Mouse (Mus musculus) B cell, adult 2 months (primary cell): Measurements from ENCODE around the gene Trit1.

ENCODE experiments used
- DNase-seq, 2 experiments: peaks; one replicate each; pipeline ENCODE4 v3.0.0; 2022

Trit1 gene

DNA sequence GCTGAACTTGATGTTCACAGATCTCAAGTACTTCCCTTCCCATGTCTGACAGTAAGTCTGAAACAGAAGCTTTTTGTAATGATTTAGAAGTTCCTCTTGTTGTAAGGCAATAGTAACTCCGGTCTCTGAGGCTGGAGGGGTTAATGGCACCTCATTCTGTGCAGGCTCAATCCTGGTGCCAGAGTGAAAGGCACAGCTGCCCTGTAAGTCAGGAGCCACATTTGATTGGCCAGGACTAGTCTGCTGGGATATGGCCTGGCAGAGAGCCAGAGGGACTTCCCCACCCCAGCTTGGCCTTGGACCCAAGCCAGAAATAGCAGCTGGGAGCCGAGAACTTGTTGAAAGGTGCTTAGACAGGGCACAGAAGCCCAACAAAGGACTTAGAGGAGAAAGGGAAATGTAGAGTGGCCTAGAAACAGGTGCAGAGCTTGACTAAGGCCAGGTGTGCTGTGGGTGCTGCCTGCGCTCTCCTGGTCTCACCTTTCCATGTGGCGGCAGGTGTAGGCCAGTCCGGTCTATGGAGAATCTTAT is 34.3 kb downstream of the Trit1 start:
- DNase-seq, result peak; percentile 43 to 51

GRCm38 (mm10) chr4:123053179-123053578 is 36.8 kb downstream of the Trit1 start:
- DNase-seq, result no peak

DNA sequence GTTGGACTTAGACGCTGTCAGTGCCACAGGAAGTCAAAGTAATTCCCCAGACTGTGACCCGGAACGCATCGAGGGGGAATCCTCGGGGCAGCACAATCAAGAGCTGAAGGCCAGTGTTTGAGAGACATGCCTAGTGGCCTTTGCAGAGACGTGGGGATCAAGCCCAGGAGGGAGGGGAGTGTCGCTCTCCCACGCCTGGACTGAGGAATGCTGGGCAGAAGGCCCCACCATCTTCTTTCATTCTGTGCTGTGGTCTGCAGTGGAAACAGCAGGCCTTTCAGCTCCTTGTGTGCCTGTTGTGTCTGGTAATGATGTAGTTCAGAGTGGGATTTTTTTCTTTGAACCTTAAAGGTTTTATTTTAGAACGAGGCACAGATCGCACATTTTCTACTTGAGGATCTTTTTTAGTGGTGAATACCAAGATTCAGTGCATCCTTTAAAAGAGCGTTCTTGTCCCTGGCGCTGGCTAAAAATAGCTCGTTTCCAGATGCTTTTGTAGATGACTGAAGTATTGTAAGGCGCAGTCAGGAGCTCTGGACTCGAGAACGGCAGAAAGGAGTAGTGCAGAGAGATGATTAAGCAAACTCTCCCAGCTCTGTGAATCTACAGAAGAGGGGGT is 37.9 kb downstream of the Trit1 start:
- DNase-seq, result no peak

DNA sequence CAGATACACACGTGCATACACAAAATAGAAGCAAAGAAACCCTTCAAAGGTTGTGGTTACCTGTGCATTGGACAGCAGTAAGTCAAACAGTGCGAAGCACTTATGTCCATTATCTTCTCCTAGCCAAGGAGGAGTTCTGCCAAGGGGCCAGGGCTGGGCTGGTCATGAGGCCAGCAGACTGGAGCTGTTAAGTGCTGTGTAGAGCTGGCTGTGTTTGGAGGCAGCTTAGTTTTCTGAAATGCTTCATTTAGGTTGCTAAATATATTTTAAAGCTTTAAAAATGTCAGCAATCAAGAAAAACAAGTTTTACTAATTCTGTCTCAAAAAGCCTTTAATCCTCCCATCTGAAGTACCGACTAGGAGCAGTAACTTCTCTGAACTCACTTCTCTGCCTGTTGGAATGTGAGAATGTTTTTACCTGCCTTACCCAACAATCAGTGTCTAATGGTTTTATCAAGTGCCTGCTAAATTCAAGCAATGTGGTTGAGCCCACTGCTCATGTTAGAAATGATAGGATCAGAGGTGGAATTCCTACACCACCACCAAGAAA is 40.2 kb downstream of the Trit1 start:
- DNase-seq, result no peak

- no peak for DNase-seq
Observed at GRCm38 (mm10) chr4:123057957-123058356, 41.6 kb downstream of the Trit1 start.

DNA sequence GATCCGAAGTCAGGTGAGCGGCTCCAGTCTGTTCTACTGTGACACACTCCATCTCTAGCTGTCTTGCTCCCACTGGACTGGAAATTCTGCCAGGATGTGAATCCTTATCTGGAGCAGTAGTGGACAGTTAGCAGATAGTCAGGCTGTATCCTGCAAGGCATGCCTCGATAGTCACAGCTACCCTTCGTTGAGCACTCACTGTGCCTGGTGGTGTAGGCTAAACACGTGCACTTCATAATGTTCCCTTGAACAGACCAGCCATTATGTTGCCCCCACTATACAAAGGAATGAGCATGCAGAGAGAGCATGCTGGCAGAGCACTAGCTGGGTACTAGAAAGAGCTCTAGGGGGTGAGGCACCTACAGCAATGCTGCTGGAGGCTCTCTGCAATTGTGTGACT is 45.3 kb downstream of the Trit1 start:
- no peak for DNase-seq

- DNase-seq, result no peak
Observed at GRCm38 (mm10) chr4:123068646-123069045, 52.2 kb downstream of the Trit1 start.

- DNase-seq, result peak; percentile 61 to 63
Observed at GRCm38 (mm10) chr4:123071266-123071966, 55.0 kb downstream of the Trit1 start.

DNA sequence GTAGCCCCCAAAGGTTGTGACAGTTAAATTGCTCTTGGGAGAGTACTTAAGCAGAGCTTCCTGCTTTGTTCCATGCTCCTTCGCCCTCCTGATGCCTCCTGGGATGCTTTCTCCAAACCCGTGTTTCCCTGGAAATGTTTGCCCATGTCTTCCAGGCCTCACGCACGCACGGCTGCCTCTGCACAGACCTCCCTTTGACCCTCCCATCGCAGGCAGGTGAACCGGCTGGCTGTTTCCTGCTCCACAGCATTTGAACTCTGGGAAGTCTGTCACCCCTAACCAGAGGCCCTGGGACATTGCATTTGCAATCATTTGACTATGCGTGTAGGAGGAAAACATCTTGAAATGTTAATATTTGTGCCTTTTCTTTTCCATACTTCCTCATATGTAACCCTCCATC is 60.5 kb downstream of the Trit1 start:
- DNase-seq, result no peak

DNA sequence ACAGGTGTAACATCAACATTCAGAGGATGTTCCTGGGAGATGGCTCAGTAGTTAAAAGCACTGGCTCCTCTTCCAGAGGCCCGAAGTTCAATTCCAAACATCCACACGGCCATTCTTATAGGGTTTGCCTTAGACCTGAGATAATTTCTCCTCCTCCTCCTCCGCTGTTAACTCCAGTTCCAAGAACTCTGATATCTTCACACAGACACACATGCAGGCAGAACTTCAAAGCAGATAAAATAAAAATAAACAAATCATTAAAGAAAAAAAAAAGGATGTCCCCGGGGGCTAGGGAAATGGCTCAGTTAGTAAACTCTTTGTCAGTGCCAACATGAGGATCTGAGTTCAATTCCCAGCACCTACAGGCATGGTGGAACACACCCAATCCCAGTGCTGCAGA is 61.8 kb downstream of the Trit1 start:
- no peak for DNase-seq

- no peak for DNase-seq
Observed at GRCm38 (mm10) chr4:123080791-123081190, 64.4 kb downstream of the Trit1 start.

- DNase-seq, result peak; percentile 82 to 84
Observed at GRCm38 (mm10) chr4:123082283-123083163, 66.1 kb downstream of the Trit1 start.

DNA sequence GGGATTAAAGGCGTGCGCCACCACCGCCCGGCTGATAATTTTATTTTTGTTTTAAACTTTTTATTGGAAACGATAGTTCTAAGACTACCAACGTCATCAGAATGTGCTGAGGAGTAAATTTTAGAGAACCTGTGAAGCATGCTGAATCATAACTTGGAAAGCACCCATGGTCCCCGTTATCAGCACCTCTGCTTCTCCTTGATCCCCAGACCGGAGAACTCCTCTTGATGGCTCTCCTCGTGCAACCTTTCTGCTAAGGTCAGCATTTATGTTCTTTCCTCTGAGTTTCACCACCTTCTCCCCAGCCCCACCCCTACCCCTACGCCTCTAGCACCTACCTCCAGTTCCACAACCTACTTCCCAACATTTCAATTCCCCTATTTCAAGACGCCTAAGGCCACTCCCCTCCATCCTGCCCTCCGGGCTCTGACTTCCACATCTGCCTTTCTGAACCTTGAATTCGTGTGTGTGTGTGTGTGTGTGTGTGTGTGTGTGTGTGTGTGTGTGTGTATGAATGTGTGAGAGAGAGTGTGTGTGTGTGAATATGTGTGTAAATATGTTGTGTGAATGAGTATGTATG is 67.0 kb downstream of the Trit1 start:
- DNase-seq, result no peak

GRCm38 (mm10) chr4:123085290-123085689 is 68.9 kb downstream of the Trit1 start:
- peak; percentile 40 to 47 for DNase-seq

DNA sequence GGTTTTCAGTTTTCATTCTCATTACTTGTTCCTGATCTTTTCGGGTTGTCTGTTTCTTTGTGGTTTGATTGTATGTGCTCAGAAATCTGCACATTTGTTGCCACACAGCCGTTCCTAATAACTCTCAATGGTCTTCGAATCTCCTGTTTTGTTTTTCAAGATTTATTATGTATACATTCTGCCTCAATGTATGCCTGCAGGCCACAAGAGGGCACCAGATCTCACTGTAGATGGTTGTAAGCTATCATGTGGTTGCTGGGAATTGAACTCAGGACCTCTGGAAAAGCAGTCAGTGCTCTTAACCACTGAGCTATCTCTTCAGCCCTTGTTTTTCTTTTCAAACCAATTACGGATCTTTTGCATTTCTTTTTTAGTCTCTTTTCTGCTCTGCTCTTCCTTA is 70.0 kb downstream of the Trit1 start:
- DNase-seq, result peak; percentile 19

DNA sequence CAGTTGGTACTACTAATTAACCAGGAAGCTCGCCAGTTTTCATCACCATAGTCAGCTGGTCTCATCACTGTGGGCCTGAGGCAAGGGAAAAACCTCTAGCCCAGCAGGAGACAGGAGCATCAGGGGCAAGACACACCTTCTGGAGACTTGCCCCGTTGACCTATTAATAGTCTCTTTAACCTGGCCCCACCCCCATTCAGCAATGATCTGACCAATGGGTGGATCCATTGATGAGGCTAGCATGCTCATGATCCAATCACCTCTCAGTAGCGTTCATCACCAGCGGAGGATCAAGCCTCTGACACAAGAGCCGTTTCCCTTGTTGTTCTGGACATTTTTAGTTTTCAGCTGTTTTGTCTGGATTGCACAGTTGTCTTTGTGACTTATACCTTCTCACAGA is 76.2 kb downstream of the Trit1 start:
- no peak for DNase-seq

DNA sequence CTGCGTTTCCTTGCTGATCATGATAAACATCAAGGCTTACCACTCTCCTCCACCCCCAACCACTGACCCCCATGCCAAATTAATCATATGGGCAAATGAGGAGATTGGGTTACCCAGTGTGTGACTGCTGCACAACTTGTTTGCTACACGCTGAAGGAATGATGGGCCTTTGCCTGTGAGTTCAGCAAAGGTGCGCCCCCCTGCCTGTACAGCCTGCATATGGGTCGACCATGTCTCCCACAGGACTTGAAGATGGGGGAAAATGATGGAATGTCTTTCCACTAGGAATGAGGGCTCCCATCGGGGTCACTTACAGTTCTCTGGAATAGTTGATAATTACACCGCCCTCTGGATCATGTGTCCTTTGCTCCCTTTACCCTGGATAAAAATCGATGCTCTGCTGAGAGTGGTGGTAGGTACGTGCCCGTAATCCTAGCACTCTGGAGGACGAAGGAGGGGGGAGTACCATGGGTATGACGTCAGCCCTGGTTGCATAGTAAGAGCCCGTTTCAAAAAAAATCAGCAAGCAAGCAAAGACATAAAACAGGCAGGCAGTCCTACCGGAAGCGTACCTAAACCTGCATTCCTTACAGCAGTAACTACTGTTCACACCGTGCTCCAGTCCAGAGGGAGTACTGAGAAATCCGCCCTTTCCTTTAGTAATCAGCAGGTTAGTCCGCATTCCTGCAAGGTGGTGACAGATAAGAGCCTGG is 76.8 kb downstream of the Trit1 start:
- no peak for DNase-seq

DNA sequence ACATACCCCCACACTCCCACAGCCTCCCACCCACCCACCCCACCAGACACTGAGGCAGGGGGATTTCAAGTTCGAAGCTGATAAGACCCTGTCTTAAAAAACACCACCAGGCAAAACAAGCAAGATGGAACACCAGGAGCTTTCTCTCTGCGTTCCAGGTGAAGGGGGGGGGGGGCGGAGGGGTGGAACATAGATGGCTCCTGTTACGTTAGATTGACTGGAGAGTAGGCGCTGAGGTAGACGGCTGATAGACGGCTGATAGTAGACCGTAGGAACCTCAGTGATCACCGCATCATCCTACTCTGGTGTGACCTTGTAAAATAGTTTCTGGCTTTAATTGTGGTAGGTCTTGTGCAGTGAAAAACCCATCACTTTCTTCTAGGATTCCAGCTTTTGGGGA is 77.5 kb downstream of the Trit1 start:
- no peak for DNase-seq
